Mouse (Mus musculus) erythroblast, embryonic 14.5 days (primary cell): ENCODE results near the gene Ap1s2. TPM values are rescaled to one million over a fixed set of nuclear protein-coding genes. Genes with fewer than 3 reads are reported as not detected.

Source experiments
- H3K27me3 ChIP-seq: 2 replicates; pipeline ENCODE4 v1.6.1; 2012; ENCODE audit warnings: inconsistent platforms; ENCODE audit not compliant: control insufficient read depth
- H3K36me3 ChIP-seq: 2 replicates; pipeline ENCODE4 v1.6.1; 2012; ENCODE audit warnings: mild to moderate bottlenecking, inconsistent platforms; ENCODE audit not compliant: control insufficient read depth
- H3K4me1 ChIP-seq: 2 replicates; pipeline ENCODE4 v1.6.1; 2012; ENCODE audit warnings: inconsistent platforms; ENCODE audit not compliant: control insufficient read depth
- H3K4me3 ChIP-seq: replicated peaks from 2 replicates; pipeline ENCODE3; 2012; ENCODE audit warnings: moderate library complexity, mild to moderate bottlenecking, inconsistent platforms
- H3K9me3 ChIP-seq: 2 replicates; pipeline ENCODE4 v1.6.1; 2012; ENCODE audit warnings: low read length, inconsistent platforms, mixed read lengths; ENCODE audit not compliant: control insufficient read depth
- GATA1 ChIP-seq: IDR thresholded peaks from 2 replicates; pipeline ENCODE4 v1.6.1; 2012; ENCODE audit warnings: low read length, inconsistent platforms, mixed read lengths
- TAL1 ChIP-seq: IDR thresholded peaks from 3 replicates; pipeline ENCODE4 v1.6.1; 2012; ENCODE audit warnings: low read length, inconsistent platforms, mixed read lengths
- polyA plus RNA-seq: library from polyadenylated mRNA; stranded (reverse); fragments of >175 nt; gene quantifications from 2 replicates; pipeline ENCODE4 v1.2.3, GENCODE M21; 2012

The Ap1s2 gene
- polyA plus RNA-seq, 1 experiment, result 0.04 TPM

GRCm38 (mm10) chrX:163899431-163900020 lies 9.3 kb upstream of the Ap1s2 start:
- H3K9me3 ChIP-seq, result no peaks in the 10 kb centered on the region
- no peaks in the 10 kb centered on the region for H3K36me3 ChIP-seq
- H3K4me1 ChIP-seq, result no peaks in the 10 kb centered on the region
- H3K4me3 ChIP-seq, result no peak overlapping the region
- TF ChIP-seq TAL1 (no peak), GATA1 (no peak)
- H3K27me3 ChIP-seq, result no peaks in the 10 kb centered on the region

- peaks cover 9% of the 10 kb centered on the region for H3K4me1 ChIP-seq
- peaks cover 14% of the 10 kb centered on the region for H3K9me3 ChIP-seq
- peaks cover 28% of the 10 kb centered on the region for H3K27me3 ChIP-seq
- H3K4me3 ChIP-seq, result no peak overlapping the region
- TF ChIP-seq GATA1 (no peak), TAL1 (no peak)
- H3K36me3 ChIP-seq, result no peaks in the 10 kb centered on the region
These were observed 2.0 kb upstream of the Ap1s2 start for GRCm38 (mm10) chrX:163906861-163907260.

GRCm38 (mm10) chrX:163908003-163908336 lies 847 bp upstream of the Ap1s2 start:
- no peaks in the 10 kb centered on the region for H3K36me3 ChIP-seq
- no peak for TF ChIP-seq GATA1
- TF ChIP-seq TAL1, result no peak
- H3K9me3 ChIP-seq, result peaks cover 14% of the 10 kb centered on the region
- H3K27me3 ChIP-seq, result peaks cover 33% of the 10 kb centered on the region
- peaks cover 9% of the 10 kb centered on the region for H3K4me1 ChIP-seq
- peak overlapping the region; percentile 67 for H3K4me3 ChIP-seq

GRCm38 (mm10) chrX:163909381-163909780 lies 564 bp downstream of the Ap1s2 start:
- peaks cover 9% of the 10 kb centered on the region for H3K4me1 ChIP-seq
- H3K36me3 ChIP-seq, result no peaks in the 10 kb centered on the region
- peak overlapping the region; percentile 67 for H3K4me3 ChIP-seq
- H3K9me3 ChIP-seq, result peaks cover 14% of the 10 kb centered on the region
- peaks cover 35% of the 10 kb centered on the region for H3K27me3 ChIP-seq
- TF ChIP-seq TAL1 (no peak), GATA1 (no peak)

- no peaks in the 10 kb centered on the region for H3K36me3 ChIP-seq
- peaks cover 14% of the 10 kb centered on the region for H3K9me3 ChIP-seq
- no peak overlapping the region for H3K4me3 ChIP-seq
- H3K27me3 ChIP-seq, result peaks cover 35% of the 10 kb centered on the region
- peaks cover 7% of the 10 kb centered on the region for H3K4me1 ChIP-seq
- TF ChIP-seq TAL1 (no peak), GATA1 (no peak)
These were observed 4.0 kb downstream of the Ap1s2 start for GRCm38 (mm10) chrX:163912791-163913190.

GRCm38 (mm10) chrX:163929550-163929949 lies 20.7 kb downstream of the Ap1s2 start:
- TF ChIP-seq TAL1 (no peak), GATA1 (no peak)
- no peaks in the 10 kb centered on the region for H3K36me3 ChIP-seq

GRCm38 (mm10) chrX:163934731-163935130 lies 25.9 kb downstream of the Ap1s2 start:
- H3K9me3 ChIP-seq, result no peaks in the 10 kb centered on the region
- TF ChIP-seq GATA1 (no peak), TAL1 (no peak)
- no peak overlapping the region for H3K4me3 ChIP-seq
- H3K4me1 ChIP-seq, result no peaks in the 10 kb centered on the region
- H3K36me3 ChIP-seq, result peaks cover 30% of the 10 kb centered on the region
- no peaks in the 10 kb centered on the region for H3K27me3 ChIP-seq

More at GRCm38 (mm10) chrX:163929550-163929949, 20.7 kb downstream of the Ap1s2 start:
- no peak overlapping the region for H3K4me3 ChIP-seq
- no peaks in the 10 kb centered on the region for H3K9me3 ChIP-seq
- no peaks in the 10 kb centered on the region for H3K4me1 ChIP-seq
- H3K27me3 ChIP-seq, result no peaks in the 10 kb centered on the region

GRCm38 (mm10) chrX:163938587-163938986 lies 29.8 kb downstream of the Ap1s2 start:
- Histone ChIP-seq H3K27me3 (no peaks in the 10 kb centered on the region), H3K4me3 (no peak overlapping the region), H3K9me3 (no peaks in the 10 kb centered on the region), H3K36me3 (peaks cover 64% of the 10 kb centered on the region), H3K4me1 (no peaks in the 10 kb centered on the region)
- TF ChIP-seq GATA1, result no peak
- no peak for TF ChIP-seq TAL1

- peaks cover 87% of the 10 kb centered on the region for H3K36me3 ChIP-seq
- H3K27me3 ChIP-seq, result no peaks in the 10 kb centered on the region
- no peaks in the 10 kb centered on the region for H3K9me3 ChIP-seq
- TF ChIP-seq TAL1 (no peak), GATA1 (no peak)
- no peaks in the 10 kb centered on the region for H3K4me1 ChIP-seq
- H3K4me3 ChIP-seq, result no peak overlapping the region
These were observed 35.6 kb downstream of the Ap1s2 start for GRCm38 (mm10) chrX:163944381-163944780.

GRCm38 (mm10) chrX:163951618-163952017 lies 42.8 kb downstream of the Ap1s2 start:
- no peak overlapping the region for H3K4me3 ChIP-seq
- TF ChIP-seq GATA1 (no peak), TAL1 (no peak)
- H3K9me3 ChIP-seq, result no peaks in the 10 kb centered on the region
- no peaks in the 10 kb centered on the region for H3K27me3 ChIP-seq
- H3K4me1 ChIP-seq, result peaks cover under 1% of the 10 kb centered on the region; the same call in 1 of the 2 replicates
- peaks cover 89% of the 10 kb centered on the region for H3K36me3 ChIP-seq
